Mouse (Mus musculus): ENCODE data around the gene Khdrbs1. TPM values are rescaled to one million over a fixed set of nuclear protein-coding genes. Genes with fewer than 3 reads are reported as not detected.
A peak's percentile ranks its signal among the peaks of the same experiment; 100 is the strongest.
"Not testable (repeated sequence)": the region's sequence is repeated elsewhere in the genome, so short reads cannot be mapped to it uniquely, and the experiment has no call there.

Khdrbs1 gene
- total and polyA plus RNA-seq, 3 experiments, result 11.4 to 41.7 (median 38.1) TPM

DNA sequence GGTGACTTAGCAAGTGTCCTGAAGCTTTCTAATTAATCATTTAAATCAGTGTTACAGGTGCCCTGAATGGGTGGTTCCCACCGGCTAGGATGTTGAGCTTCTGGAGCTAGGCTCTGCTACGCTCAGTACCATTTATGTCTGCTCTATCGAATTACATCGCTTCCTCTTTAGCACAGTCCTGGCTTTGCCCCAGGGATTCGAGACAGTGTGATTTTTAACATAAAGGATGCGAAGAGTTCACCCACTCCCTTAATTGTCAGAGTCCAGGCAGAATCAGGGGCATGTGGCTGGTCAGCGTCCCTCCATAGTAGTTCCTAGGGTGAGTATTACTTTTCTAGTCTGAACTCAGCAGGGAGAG is 29.2 kb upstream of the Khdrbs1 start:
- H3K27me3 ChIP-seq (ENCODE audit: control insufficient read depth, insufficient read depth, low read length), result no peaks in the 10 kb centered on the region; the same call in none of the 2 replicates
- 20% methylated on average over 7 of the region's 7 CpGs for WGBS
- H3K27ac ChIP-seq, result no peak overlapping the region
- no peaks in the 10 kb centered on the region for H3K79me2 ChIP-seq (replicated peaks; ENCODE audit: control insufficient read depth, insufficient read depth, low read length)
- no peaks in the 10 kb centered on the region for H3K36me3 ChIP-seq (ENCODE audit: control insufficient read depth, insufficient read depth, low read length)
- no peak for DNase-seq
- H3K4me1 ChIP-seq (ENCODE audit: control insufficient read depth, insufficient read depth, low read length), result peaks cover 4% of the 10 kb centered on the region
- no peak overlapping the region for H3K9ac ChIP-seq (ENCODE audit: low read depth, low read length)
- TF ChIP-seq EP300 (IDR thresholded peaks at IDR 0.05; ENCODE audit: insufficient read depth, low read depth, low read length), result no peak
- TF ChIP-seq POLR2A (IDR thresholded peaks at IDR 0.05; ENCODE audit: insufficient read depth, low read depth, low read length), result no peak
- TF ChIP-seq CTCF (IDR thresholded peaks at IDR 0.05), result no peak
- intact Hi-C loops (cut with DNase I), result no loop called here
- H3K4me3 ChIP-seq, result no peak overlapping the region

GRCm38 (mm10) chr4:129770600-129770999 is 28.5 kb upstream of the Khdrbs1 start:
- H3K27me3 ChIP-seq (ENCODE audit: control insufficient read depth, insufficient read depth, low read length), result no peaks in the 10 kb centered on the region; the same call in none of the 2 replicates
- no peaks in the 10 kb centered on the region for H3K79me2 ChIP-seq (replicated peaks; ENCODE audit: control insufficient read depth, insufficient read depth, low read length)
- 51% methylated on average over 6 of the region's 6 CpGs for WGBS
- H3K4me3 ChIP-seq, result no peak overlapping the region
- intact Hi-C loops (cut with DNase I), result no loop called here
- H3K27ac ChIP-seq, result no peak overlapping the region
- H3K4me1 ChIP-seq (ENCODE audit: control insufficient read depth, insufficient read depth, low read length), result peaks cover 4% of the 10 kb centered on the region
- no peak for DNase-seq
- no peak for TF ChIP-seq EP300 (IDR thresholded peaks at IDR 0.05; ENCODE audit: insufficient read depth, low read depth, low read length)
- no peak for TF ChIP-seq CTCF (IDR thresholded peaks at IDR 0.05)
- TF ChIP-seq POLR2A (IDR thresholded peaks at IDR 0.05; ENCODE audit: insufficient read depth, low read depth, low read length), result no peak
- H3K9ac ChIP-seq (ENCODE audit: low read depth, low read length), result no peak overlapping the region
- H3K36me3 ChIP-seq (ENCODE audit: control insufficient read depth, insufficient read depth, low read length), result no peaks in the 10 kb centered on the region

GRCm38 (mm10) chr4:129768742-129769141 is 26.6 kb upstream of the Khdrbs1 start:
- intact Hi-C loops (cut with DNase I); H3K4me1 ChIP-seq (ENCODE audit: control insufficient read depth, insufficient read depth, low read length); H3K27ac ChIP-seq; H3K9ac ChIP-seq (ENCODE audit: low read depth, low read length); DNase-seq; H3K27me3 ChIP-seq (ENCODE audit: control insufficient read depth, insufficient read depth, low read length); H3K36me3 ChIP-seq (ENCODE audit: control insufficient read depth, insufficient read depth, low read length); H3K79me2 ChIP-seq (replicated peaks; ENCODE audit: control insufficient read depth, insufficient read depth, low read length); H3K4me3 ChIP-seq: not testable (repeated sequence)
- WGBS, result 56% methylated on average over 3 of the region's 3 CpGs

GRCm38 (mm10) chr4:129767782-129768181 is 25.7 kb upstream of the Khdrbs1 start:
- Histone ChIP-seq H3K36me3 (ENCODE audit: control insufficient read depth, insufficient read depth, low read length) (no peaks in the 10 kb centered on the region), H3K9ac (ENCODE audit: low read depth, low read length) (no peak overlapping the region), H3K4me1 (ENCODE audit: control insufficient read depth, insufficient read depth, low read length) (peaks cover 4% of the 10 kb centered on the region), H3K27ac (no peak overlapping the region), H3K27me3 (ENCODE audit: control insufficient read depth, insufficient read depth, low read length) (no peaks in the 10 kb centered on the region; the same call in none of the 2 replicates), H3K79me2 (replicated peaks; ENCODE audit: control insufficient read depth, insufficient read depth, low read length) (no peaks in the 10 kb centered on the region), H3K4me3 (no peak overlapping the region)
- DNase-seq, result no peak
- WGBS, result 68% methylated on average over 8 of the region's 8 CpGs
- TF ChIP-seq CTCF (IDR thresholded peaks at IDR 0.05) (no peak), POLR2A (IDR thresholded peaks at IDR 0.05; ENCODE audit: insufficient read depth, low read depth, low read length) (no peak)
- intact Hi-C loops (cut with DNase I), result no loop called here

- Histone ChIP-seq H3K36me3 (ENCODE audit: control insufficient read depth, insufficient read depth, low read length) (no peaks in the 10 kb centered on the region), H3K27me3 (ENCODE audit: control insufficient read depth, insufficient read depth, low read length) (no peaks in the 10 kb centered on the region), H3K27ac (no peak overlapping the region), H3K4me3 (no peak overlapping the region), H3K4me1 (ENCODE audit: control insufficient read depth, insufficient read depth, low read length) (no peaks in the 10 kb centered on the region; the same call in 1 of the 2 replicates), H3K9ac (ENCODE audit: low read depth, low read length) (no peak overlapping the region), H3K79me2 (replicated peaks; ENCODE audit: control insufficient read depth, insufficient read depth, low read length) (no peaks in the 10 kb centered on the region)
- no peak for DNase-seq
- intact Hi-C loops (cut with DNase I), result no loop called here
- 71% methylated on average over 3 of the region's 3 CpGs for WGBS
- TF ChIP-seq POLR2A (IDR thresholded peaks at IDR 0.05; ENCODE audit: insufficient read depth, low read depth, low read length), result no peak
- TF ChIP-seq CTCF (IDR thresholded peaks at IDR 0.05), result no peak
- TF ChIP-seq EP300 (IDR thresholded peaks at IDR 0.05; ENCODE audit: insufficient read depth, low read depth, low read length), result no peak
Observed at GRCm38 (mm10) chr4:129765351-129765750, 23.2 kb upstream of the Khdrbs1 start.

- 61% methylated on average over 1 of the region's 1 CpGs for WGBS
- intact Hi-C loops (cut with DNase I); H3K9ac ChIP-seq (ENCODE audit: low read depth, low read length): not testable (repeated sequence)
Observed at GRCm38 (mm10) chr4:129762496-129762895, 20.4 kb upstream of the Khdrbs1 start.

DNA sequence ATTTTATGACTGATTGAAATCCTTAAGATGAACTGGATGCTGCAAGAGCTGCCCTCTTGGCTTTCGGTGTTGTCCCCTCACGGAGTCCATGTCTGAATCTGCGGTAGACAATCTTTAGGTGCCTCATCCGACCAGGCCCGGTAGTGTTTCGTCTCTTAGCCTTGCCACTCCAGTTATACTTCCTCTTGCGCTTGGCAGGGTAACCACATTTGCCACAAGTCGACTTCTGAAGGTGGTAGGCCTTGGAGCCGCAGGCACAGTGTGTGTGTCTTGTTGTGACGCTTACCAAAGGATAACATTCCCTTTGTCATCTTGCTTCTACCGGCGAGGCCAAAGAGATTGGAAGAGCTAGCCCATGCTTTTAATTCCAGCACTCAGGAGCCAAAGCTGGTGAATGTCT is 19.5 kb upstream of the Khdrbs1 start:
- intact Hi-C loops (cut with DNase I), result no loop called here
- Histone ChIP-seq H3K9ac (ENCODE audit: low read depth, low read length) (no peak overlapping the region), H3K27ac (no peak overlapping the region), H3K4me1 (ENCODE audit: control insufficient read depth, insufficient read depth, low read length) (no peaks in the 10 kb centered on the region; the same call in 1 of the 2 replicates), H3K4me3 (no peak overlapping the region), H3K79me2 (replicated peaks; ENCODE audit: control insufficient read depth, insufficient read depth, low read length) (no peaks in the 10 kb centered on the region), H3K36me3 (ENCODE audit: control insufficient read depth, insufficient read depth, low read length) (no peaks in the 10 kb centered on the region), H3K27me3 (ENCODE audit: control insufficient read depth, insufficient read depth, low read length) (no peaks in the 10 kb centered on the region)
- WGBS, result 86% methylated on average over 12 of the region's 12 CpGs
- no peak for TF ChIP-seq POLR2A (IDR thresholded peaks at IDR 0.05; ENCODE audit: insufficient read depth, low read depth, low read length)
- TF ChIP-seq CTCF (IDR thresholded peaks at IDR 0.05), result no peak
- no peak for TF ChIP-seq EP300 (IDR thresholded peaks at IDR 0.05; ENCODE audit: insufficient read depth, low read depth, low read length)
- DNase-seq, result peak in 1 of 2 experiments; percentile 16

More at GRCm38 (mm10) chr4:129762496-129762895, 20.4 kb upstream of the Khdrbs1 start:
- TF ChIP-seq CTCF (IDR thresholded peaks at IDR 0.05), result peak; percentile 37
- not testable (repeated sequence) for H3K79me2 ChIP-seq (replicated peaks; ENCODE audit: control insufficient read depth, insufficient read depth, low read length); DNase-seq; H3K4me1 ChIP-seq (ENCODE audit: control insufficient read depth, insufficient read depth, low read length); H3K4me3 ChIP-seq; H3K27ac ChIP-seq; H3K36me3 ChIP-seq (ENCODE audit: control insufficient read depth, insufficient read depth, low read length); H3K27me3 ChIP-seq (ENCODE audit: control insufficient read depth, insufficient read depth, low read length)
